Mouse (Mus musculus): ENCODE data around the gene Nrxn2. TPM values are rescaled to one million over a fixed set of nuclear protein-coding genes. Genes with fewer than 3 reads are reported as not detected.

Gene Nrxn2
- total RNA-seq, 4 experiments from 2014 or later, result 348 to 441 (median 390) TPM

GRCm38 (mm10) chr19:6390251-6390650 lies 28.3 kb upstream of the Nrxn2 start:
- no peak for DNase-seq (ENCODE audit: low spot score in 2 of 2)

DNA sequence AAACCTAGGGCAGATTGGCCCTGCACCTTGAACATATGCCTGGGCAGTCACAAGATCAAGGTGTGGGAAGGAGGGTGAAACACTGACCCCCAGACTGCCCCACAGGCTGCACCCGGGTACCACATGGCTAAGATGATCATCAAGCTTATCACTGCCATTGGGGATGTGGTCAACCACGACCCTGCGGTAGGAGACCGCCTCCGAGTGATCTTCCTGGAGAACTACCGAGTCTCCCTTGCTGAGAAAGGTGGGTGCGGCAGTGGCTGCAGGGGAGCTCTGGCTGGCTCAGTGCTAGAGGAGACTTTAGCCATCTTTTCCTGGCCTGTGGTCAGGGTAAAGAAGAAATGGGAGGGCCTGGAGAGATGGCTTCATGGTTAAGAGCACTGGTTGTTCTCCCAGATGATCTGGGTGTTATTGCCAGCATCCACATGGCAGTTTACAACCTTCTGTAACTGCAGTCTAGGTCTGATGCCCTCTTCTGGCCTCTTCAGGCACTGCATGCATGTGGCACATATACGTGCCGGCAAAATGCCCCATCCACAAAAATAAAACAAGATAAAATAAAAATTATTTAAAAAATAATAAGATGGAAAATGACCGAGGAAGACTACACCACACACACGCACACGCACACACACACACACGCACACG lies 25.7 kb upstream of the Nrxn2 start:
- no peak for DNase-seq (ENCODE audit: low spot score in 2 of 2)

DNA sequence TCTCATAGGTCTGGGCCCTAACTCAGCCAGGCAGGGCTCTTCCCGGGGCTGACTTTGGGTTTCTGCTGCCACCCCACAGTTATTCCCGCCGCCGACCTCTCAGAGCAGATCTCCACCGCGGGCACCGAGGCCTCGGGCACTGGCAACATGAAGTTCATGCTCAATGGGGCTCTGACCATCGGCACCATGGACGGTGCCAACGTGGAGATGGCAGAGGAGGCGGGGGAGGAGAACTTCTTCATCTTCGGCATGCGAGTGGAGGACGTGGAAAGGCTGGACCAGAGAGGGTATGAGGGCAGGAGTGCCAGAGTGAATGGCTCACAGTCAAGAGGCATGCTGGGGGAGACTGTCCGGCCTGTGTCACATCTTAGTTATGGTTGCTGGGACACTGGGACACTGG lies 24.9 kb upstream of the Nrxn2 start:
- no peak for DNase-seq (ENCODE audit: low spot score in 2 of 2)

DNA sequence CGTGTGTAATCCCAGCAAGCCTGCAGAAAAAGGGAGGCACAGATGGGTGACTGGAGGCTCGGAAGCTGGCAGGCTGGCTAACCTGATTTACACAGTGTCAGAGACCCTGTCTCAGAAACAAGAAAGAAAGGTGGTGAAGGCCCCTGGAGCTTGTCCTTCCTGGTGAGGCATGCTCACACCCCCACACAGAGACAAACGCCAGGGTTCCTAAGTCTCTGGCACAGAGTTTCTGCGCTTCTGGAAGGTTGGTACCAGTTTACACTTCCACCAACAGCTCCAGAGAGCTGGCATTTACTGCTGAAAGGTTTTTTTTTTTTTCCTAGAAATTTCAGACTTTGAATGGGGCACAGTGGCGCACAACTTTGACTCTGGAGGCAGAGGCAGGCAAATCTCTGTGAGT lies 22.3 kb upstream of the Nrxn2 start:
- no peak for DNase-seq (ENCODE audit: low spot score in 2 of 2)

DNA sequence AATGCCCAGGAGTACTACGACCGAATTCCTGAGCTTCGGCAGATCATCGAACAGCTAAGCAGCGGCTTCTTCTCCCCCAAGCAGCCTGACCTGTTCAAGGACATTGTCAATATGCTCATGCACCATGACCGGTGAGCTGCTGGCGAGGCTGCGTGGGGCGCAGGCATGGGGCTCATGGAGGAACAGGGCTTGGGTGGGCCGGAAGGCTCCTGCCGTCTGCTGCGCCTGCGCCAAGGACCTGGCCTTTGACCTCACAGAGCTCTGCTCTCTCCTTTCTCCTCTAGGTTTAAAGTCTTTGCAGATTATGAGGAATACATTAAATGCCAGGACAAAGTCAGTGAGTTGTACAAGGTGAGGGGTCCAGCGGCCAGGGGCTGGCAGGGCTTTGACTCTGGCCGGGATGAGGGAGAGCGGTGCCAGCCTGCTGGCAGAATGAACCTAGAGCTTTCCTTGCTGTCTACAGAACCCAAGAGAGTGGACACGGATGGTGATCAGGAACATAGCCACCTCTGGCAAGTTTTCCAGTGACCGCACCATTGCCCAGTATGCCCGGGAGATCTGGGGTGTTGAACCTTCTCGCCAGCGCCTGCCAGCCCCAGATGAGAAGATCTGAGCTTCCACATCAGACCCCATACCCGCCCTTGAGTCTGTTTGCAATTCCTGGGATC lies 20.8 kb upstream of the Nrxn2 start:
- DNase-seq (ENCODE audit: low spot score in 2 of 2), result no peak

GRCm38 (mm10) chr19:6398447-6399284 lies 19.9 kb upstream of the Nrxn2 start:
- DNase-seq (ENCODE audit: low spot score in 2 of 2), result no peak

DNA sequence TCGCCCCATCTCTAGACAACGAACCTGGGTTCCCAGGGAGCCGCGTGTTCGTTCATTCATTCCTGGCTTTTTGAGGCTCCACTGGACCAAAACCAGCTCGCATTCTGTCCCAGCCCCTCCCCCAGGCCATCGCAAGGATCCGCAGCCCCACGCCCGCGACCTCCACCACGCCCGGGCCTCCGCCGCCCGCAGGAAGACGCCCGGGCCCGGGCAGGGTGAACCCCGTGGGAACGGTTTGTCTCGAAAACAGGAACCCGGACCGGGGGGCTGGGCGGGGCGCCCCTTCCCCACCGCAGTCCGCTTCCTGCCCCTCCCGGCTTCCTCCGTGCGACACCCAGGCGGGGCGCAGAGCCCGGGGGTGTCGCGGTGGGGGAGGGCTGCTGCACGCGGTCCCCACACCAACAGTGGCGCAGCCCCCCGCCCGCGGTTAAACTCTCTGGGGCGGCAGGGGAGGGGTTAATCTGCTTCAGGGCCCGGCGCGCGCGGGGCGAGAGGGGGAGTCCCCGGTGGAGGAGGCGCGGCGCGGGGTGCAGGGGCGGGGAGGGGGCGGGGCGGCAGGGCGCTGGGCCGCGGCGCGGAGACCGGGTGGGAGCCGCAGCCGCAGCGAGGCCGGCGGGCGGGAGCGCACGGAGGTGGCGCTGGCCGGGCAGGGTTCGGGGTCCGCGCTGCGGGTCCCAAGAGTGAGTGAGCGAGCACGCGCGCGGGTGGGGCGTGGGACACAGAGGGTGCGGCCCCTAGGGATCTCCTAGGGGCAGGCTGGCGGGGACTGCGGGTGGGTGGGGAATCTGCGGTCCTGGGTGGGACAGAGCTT lies 19.0 kb upstream of the Nrxn2 start, which contains the start of gene Rasgrp2:
Gene Rasgrp2, plus strand, starts transcription at position 56 of the 811 bp plus-strand sequence.
- DNase-seq (ENCODE audit: low spot score in 2 of 2), result no peak

GRCm38 (mm10) chr19:6400096-6401086 lies 18.1 kb upstream of the Nrxn2 start:
- DNase-seq (ENCODE audit: low spot score in 2 of 2), result no peak

GRCm38 (mm10) chr19:6401131-6401815 lies 17.3 kb upstream of the Nrxn2 start:
- no peak for DNase-seq (ENCODE audit: low spot score in 2 of 2)

- DNase-seq (ENCODE audit: low spot score in 2 of 2), result no peak
Observed at GRCm38 (mm10) chr19:6401951-6402350, 16.6 kb upstream of the Nrxn2 start.

DNA sequence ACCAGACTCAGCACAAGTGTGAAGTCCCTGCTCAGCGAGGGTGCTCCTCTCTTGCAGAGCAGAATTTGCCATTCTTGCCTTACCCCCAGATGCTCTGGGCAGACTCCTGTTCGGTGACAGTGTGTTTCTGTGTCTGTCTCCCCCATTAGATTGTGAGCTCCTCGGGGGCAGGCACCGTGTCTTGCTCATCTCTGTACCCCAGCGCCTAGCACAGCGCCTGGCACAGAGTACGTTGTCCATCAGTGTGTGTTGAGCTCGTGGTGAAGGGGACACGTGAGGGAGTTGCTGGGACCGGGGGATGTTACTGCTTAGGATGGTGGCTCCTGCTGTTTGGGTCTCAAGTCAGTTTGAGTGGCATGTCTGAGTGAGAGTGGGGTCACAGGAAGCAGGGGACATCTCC lies 14.7 kb upstream of the Nrxn2 start:
- no peak for DNase-seq (ENCODE audit: low spot score in 2 of 2)

GRCm38 (mm10) chr19:6405433-6405832 lies 13.1 kb upstream of the Nrxn2 start:
- DNase-seq (ENCODE audit: low spot score in 2 of 2), result no peak

GRCm38 (mm10) chr19:6407109-6407508 lies 11.4 kb upstream of the Nrxn2 start:
- no peak for DNase-seq (ENCODE audit: low spot score in 2 of 2)

DNA sequence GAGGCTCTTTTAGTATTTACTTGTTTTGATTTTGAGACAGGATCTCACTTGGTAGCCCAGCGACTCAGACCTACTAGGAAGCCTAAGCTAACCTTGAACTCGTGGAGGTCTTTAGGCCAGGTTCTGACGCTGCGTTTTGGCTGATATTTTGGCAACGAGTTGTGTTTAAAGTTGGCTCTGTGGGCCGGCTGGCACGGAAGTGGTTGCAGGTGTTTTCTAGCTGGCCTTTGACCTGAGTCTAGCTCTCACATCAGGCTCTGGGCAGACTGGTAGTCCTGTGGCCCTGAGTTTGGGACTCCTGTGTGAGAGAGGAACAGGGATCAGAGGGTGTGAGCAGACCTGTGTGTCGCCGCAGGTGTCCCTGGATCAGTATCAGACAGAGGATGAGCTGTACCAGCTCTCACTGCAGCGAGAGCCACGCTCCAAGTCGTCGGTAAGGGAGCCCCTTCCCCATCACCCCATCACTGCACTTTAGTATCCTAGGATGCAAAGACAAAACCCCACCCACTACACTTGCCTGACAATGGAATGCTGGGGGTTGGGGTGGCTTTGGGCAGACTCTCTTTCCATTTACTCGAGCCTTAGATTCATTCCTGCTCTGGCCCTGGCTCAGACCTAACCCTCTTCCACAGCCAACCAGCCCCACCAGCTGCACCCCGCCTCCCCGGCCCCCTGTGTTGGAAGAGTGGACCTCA lies 10.6 kb upstream of the Nrxn2 start:
- DNase-seq (ENCODE audit: low spot score in 2 of 2), result no peak

DNA sequence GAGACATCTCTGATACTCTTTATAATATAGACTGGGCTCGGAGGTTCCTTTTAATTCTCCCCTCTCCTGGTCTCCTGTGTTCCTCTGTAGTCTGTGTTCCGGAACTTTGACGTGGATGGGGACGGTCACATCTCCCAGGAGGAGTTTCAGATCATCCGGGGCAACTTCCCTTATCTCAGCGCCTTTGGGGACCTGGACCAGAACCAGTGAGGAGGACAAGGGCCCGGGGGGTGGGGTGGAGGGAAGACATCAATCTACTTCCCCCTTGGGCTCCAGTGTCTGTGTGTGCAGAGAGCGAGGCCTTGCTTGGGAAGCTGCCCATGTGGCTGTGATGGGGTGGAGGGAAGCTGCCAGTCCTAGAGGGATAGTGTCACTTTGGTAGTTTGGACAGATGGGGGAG lies 9.8 kb upstream of the Nrxn2 start:
- no peak for DNase-seq (ENCODE audit: low spot score in 2 of 2)

GRCm38 (mm10) chr19:6409176-6409575 lies 9.4 kb upstream of the Nrxn2 start:
- no peak for DNase-seq (ENCODE audit: low spot score in 2 of 2)

- no peak for DNase-seq (ENCODE audit: low spot score in 2 of 2)
Observed at GRCm38 (mm10) chr19:6409936-6410335, 8.6 kb upstream of the Nrxn2 start.

GRCm38 (mm10) chr19:6412798-6413197 lies 5.7 kb upstream of the Nrxn2 start:
- DNase-seq (ENCODE audit: low spot score in 2 of 2), result no peak

DNA sequence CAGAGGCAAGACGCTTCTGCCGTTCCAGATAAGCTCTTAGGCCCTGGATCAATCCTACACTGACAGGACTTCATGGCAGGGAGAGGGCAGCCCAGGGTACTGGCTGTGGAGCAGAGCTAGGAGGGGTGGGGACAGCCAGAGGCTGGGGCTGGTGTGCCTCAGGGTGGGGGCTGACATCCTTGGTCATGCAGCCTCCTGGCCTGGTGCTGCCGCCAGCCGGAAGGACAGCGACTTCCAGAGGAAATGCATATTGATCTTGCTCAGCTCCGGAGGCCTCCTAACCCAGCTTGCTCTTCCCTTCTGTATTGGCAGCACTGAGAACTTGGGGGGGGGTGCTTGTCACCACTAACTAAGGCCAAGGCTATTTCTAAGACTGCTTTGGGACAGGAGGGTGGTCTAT lies 3.1 kb upstream of the Nrxn2 start:
- DNase-seq (ENCODE audit: low spot score in 2 of 2), result no peak
